Mouse (Mus musculus) spleen, adult 2 months (tissue): Measurements from ENCODE around the gene Ddx6.
"Not testable (repeated sequence)": the region's sequence is repeated elsewhere in the genome, so short reads cannot be mapped to it uniquely, and the experiment has no call there.

Experiments used
- CTCF ChIP-seq: fragments of 200-500 bp; IDR thresholded peaks from 2 replicates; pipeline ENCODE4 v1.5.1; 2011; ENCODE audit warnings: mild to moderate bottlenecking, inconsistent platforms; ENCODE audit not compliant: insufficient read depth, insufficient read length, insufficient replicate concordance; ENCODE audit errors: extremely low read depth
- POLR2A ChIP-seq: fragments of 200-500 bp; IDR thresholded peaks from 2 replicates; pipeline ENCODE4 v1.6.1; 2011; ENCODE audit warnings: low read depth, low read length, inconsistent platforms

DNA sequence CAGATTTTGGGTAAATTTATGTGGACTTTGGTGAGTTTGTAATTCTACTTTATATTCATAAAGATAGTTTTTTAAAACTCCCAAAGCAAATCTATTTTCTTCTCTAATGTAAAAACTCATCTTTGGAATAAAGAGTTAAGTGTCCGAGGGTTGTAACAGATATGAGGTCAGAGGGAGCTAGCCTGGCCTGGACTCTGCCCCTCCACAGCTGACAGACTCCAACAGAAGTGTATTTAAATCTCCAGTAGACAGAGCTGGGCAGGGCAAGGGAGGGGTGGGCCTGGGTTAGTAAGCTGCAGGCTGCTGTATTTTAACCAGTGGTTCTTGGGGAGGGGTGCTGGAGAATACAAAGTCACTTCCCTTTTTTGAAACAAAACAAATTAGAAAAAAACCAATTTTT lies 35.3 kb downstream of the Ddx6 start:
- not testable (repeated sequence) for TF ChIP-seq CTCF, POLR2A
